Mouse (Mus musculus): ENCODE measurements at regions not wholly inside any gene's neighbourhood (a gene's known extent, or its start where the extent isn't known, plus 50 kb on each side); places are given as distances from the start of the nearest gene placed in this dataset.

GRCm38 (mm10) chr1:35243339-35243738, 393.6 kb downstream of the Plekhb2 start:
- TF ChIP-seq CTCF (conservative IDR thresholded peaks at IDR 0.05; ENCODE audit: insufficient read depth, insufficient read length, low read depth, low read length) (no peak), POLR2A (IDR thresholded peaks at IDR 0.05; ENCODE audit: low read depth, low read length) (no peak)
